Mouse (Mus musculus): ENCODE measurements around the gene Cks1b. TPM values are rescaled to one million over a fixed set of nuclear protein-coding genes. Genes with fewer than 3 reads are reported as not detected.

The Cks1b gene
- total and polyA plus RNA-seq, 2 experiments from 2014 or later = 24.5 to 93.9 TPM

DNA sequence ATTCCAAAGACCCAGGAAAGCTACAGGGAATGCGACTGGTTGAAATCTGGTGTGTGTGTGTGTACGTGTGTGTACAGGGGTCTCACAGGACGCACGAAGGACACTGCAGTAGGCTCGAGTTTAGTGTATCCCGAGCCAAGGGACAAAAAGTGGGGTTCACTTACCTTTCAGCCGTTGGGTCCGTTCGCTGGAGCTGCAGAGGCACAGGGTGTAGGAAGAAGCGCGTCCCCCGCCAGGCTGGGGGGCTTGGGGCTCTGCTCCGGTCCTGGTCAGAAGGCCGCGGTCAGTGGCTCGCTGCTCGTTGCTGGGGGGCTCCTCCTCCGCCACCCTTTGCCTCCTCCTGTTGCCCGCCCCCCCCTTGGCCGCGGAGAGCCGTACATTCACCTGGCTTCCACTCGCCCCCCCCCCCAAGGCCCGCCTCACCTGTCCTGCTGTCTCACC, 25.3 kb downstream of the Cks1b start:
- no peak for ATAC-seq
- DNase-seq = no peak
- Histone ChIP-seq H3K4me1 (ENCODE audit: insufficient read depth) (peaks cover 27% of the 10 kb centered on the region), H3K27me3 (ENCODE audit: insufficient read depth, low read length) (peaks cover 8% of the 10 kb centered on the region; the same call in 1 of the 2 replicates), H3K9me3 (ENCODE audit: low read length) (no peaks in the 10 kb centered on the region), H3K27ac (ENCODE audit: low read depth, low read length) (no peak overlapping the region), H3K4me3 (ENCODE audit: low read depth, low read length) (peak overlapping the region; percentile 38), H3K4me2 (ENCODE audit: low read depth) (peak overlapping the region; percentile 96), H3K9ac (peak overlapping the region; percentile 10; the same call in 1 of the 2 replicates), H3K36me3 (ENCODE audit: insufficient read depth) (no peaks in the 10 kb centered on the region)
- no peak for TF ChIP-seq CTCF (IDR thresholded peaks at IDR 0.05; ENCODE audit: low read depth)
- 0% methylated on average over 22 of the region's 24 CpGs for WGBS

DNA sequence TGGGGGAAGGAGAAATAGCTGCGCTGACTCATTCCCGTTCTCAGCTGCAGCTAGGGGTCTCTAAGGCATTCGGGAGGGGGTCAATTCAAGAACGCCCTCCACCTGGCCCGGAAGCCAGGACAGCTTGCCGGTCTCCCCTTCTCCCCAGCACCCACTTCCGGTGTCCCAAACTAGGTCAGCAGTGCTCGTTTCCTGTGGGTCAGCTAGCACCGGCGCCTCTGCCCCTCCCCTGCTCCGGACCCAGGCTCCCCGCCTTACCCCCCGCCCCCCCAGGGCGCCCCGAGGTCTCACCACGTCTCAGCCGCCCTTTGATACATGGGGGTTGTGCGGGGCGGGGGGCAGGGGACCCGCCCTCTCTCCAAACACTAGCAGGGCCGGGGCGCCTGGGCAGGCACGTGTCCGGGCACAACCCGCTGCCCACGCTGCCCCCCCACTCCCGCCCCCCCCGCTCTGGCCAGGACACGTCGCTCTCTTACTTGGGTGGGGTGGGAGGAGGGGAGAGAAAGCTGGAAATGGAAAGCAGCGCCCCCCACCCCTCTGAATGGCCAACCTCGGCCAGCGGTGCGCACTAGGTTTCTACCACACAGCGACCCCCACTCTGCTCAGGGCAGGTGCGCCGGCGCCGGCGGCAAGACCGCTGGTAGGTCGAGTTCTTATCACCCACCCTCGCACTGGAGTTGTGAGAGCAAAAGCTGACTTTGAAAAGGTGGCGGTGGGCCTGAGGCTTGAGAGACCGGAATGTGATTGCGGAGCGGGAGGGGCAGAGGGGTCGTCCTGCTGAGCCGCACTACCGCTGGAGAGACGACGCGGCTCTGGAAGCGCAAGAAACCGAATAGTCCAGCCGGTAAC, 26.3 kb downstream of the Cks1b start:
- 3% methylated on average over 54 of the region's 56 CpGs for WGBS
- no peak for ATAC-seq
- Histone ChIP-seq H3K4me3 (ENCODE audit: low read depth, low read length) (peak overlapping the region; percentile 38), H3K27ac (ENCODE audit: low read depth, low read length) (no peak overlapping the region), H3K36me3 (ENCODE audit: insufficient read depth) (no peaks in the 10 kb centered on the region), H3K4me1 (ENCODE audit: insufficient read depth) (peaks cover 27% of the 10 kb centered on the region), H3K27me3 (ENCODE audit: insufficient read depth, low read length) (peaks cover 8% of the 10 kb centered on the region; the same call in 1 of the 2 replicates), H3K4me2 (ENCODE audit: low read depth) (peak overlapping the region; percentile 96), H3K9ac (peak overlapping the region; percentile 44), H3K9me3 (ENCODE audit: low read length) (no peaks in the 10 kb centered on the region)
- DNase-seq = no peak
- no peak for TF ChIP-seq CTCF (IDR thresholded peaks at IDR 0.05; ENCODE audit: low read depth)

DNA sequence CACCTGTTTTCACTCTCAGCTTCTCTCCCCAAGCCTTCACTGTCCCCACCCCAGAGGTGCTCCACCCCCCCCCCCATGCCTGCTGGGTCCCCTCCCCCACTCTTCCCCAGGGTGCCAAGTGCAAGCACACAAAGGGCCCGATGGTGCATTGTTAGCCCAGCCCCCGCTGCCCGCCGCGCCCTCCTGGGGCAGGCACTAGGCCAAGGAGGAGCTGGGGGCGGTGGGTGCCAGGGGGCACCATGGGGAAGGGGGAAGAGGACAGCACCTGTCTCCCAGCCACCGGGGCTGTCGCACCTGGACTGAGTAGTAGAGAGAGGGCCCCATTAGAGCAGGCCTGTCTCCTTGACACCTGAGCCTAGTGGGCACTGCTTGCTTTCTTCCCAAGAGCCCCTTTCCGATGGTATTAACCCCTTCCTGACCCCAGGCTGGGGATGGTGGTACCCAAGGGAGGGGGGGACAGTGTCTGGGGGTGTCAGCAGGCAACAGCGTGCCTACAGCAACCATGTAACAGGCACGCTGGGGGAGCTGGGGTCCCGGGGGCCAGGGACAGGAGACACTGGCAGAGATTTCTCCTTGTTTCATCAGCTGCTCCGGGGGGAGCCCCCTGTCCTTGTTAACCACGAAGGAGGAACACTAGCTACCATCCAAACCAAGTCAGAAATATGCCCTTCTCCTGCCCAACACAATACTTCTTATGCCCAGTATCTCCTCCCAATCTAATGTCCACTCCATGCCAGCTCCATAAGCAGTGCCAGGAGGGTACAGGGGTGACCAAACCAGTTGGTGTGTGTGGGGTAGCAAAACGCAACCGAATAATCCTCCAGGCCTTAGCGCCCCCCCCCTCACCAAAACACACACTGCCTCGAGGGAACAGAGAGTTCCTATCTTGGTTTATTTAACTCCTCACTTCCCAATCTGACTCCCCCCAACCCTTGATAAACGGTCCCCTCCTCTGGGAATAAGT, 27.2 kb downstream of the Cks1b start:
- 14% methylated on average over 19 of the region's 19 CpGs for whole genome bisulfite sequencing
- H3K9ac ChIP-seq = peak overlapping the region; percentile 44
- peak overlapping the region; percentile 96 for H3K4me2 ChIP-seq (ENCODE audit: low read depth)
- H3K9me3 ChIP-seq (ENCODE audit: low read length) = no peaks in the 10 kb centered on the region
- peaks cover 27% of the 10 kb centered on the region for H3K4me1 ChIP-seq (ENCODE audit: insufficient read depth)
- peaks cover 8% of the 10 kb centered on the region; the same call in 1 of the 2 replicates for H3K27me3 ChIP-seq (ENCODE audit: insufficient read depth, low read length)
- peak overlapping the region; percentile 38 for H3K4me3 ChIP-seq (ENCODE audit: low read depth, low read length)
- TF ChIP-seq CTCF (IDR thresholded peaks at IDR 0.05; ENCODE audit: low read depth) = no peak
- ATAC-seq = no peak
- no peaks in the 10 kb centered on the region for H3K36me3 ChIP-seq (ENCODE audit: insufficient read depth)
- no peak for DNase-seq
- H3K27ac ChIP-seq (ENCODE audit: low read depth, low read length) = no peak overlapping the region

DNA sequence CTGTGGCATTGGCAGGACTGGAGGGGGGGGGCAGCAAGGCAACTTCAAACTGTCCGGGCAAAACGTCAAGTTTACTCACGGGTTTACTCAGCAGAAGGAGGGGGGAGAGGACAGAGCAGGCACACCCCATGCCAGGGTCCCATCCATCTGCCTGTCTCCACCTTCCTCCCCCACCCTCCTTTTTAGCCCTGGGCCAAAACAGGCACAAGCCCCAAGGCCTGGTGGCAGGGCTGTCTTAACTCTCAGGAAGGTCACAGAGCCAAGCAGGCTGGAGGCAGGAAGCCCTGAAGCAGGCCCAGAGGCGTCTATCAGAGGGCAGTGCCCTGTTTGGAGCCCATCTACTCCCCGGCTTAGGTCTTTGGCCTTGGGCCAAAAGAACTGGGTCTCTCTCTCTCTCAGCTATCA, 28.1 kb downstream of the Cks1b start:
- no peak for DNase-seq
- peaks cover 27% of the 10 kb centered on the region for H3K4me1 ChIP-seq (ENCODE audit: insufficient read depth)
- H3K4me2 ChIP-seq (ENCODE audit: low read depth) = no peak overlapping the region
- no peak for TF ChIP-seq CTCF (IDR thresholded peaks at IDR 0.05; ENCODE audit: low read depth)
- H3K9me3 ChIP-seq (ENCODE audit: low read length) = no peaks in the 10 kb centered on the region
- peaks cover 3% of the 10 kb centered on the region; the same call in 1 of the 2 replicates for H3K27me3 ChIP-seq (ENCODE audit: insufficient read depth, low read length)
- ATAC-seq = no peak
- no peaks in the 10 kb centered on the region for H3K36me3 ChIP-seq (ENCODE audit: insufficient read depth)
- no peak overlapping the region for H3K9ac ChIP-seq
- WGBS = 40% methylated on average over 5 of the region's 5 CpGs
- H3K4me3 ChIP-seq (ENCODE audit: low read depth, low read length) = no peak overlapping the region
- no peak overlapping the region for H3K27ac ChIP-seq (ENCODE audit: low read depth, low read length)

DNA sequence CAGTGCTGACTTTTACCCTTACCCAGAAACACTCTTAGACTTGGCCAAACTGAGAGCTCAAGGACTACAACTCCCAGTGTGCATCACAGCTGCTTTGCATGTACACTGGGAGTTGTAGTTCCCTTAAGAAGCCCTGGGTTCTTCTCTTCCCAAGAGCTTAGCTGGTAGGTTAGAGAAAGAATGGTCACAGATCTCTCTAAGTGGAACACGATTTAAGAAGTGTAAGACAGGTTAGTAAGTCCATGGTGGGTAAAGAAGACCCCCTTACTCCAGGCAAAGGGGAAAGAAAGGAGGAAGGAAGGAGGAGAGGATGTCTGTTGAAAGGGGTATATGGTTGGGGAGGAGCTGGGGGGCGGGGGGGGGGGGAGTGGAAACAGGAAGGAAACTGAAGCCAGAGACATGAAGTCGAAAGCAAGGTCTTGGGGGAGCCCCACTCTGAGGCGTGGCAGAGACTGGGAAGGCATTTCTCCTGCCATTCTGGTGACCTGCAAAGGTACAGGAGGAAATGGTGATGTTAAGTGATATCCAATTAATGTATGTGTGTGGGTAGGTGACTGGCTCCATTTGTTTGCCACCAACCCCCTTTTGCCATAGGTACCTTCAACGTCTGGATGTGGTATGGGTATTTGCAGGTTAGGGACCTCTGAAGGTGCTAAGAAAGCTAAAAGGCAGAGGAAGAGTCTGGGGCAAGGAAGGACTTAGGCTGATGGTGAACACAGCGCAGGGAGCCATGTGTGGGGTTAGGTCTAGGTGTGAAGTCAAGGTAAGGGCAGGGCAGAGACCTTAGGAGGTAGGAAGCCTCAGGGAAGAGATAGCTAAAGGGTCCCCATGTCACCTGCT, 29.1 kb downstream of the Cks1b start:
- Histone ChIP-seq H3K9me3 (ENCODE audit: low read length) (no peaks in the 10 kb centered on the region), H3K27ac (ENCODE audit: low read depth, low read length) (no peak overlapping the region), H3K4me3 (ENCODE audit: low read depth, low read length) (no peak overlapping the region), H3K4me2 (ENCODE audit: low read depth) (no peak overlapping the region), H3K27me3 (ENCODE audit: insufficient read depth, low read length) (no peaks in the 10 kb centered on the region; the same call in 1 of the 2 replicates), H3K36me3 (ENCODE audit: insufficient read depth) (no peaks in the 10 kb centered on the region), H3K9ac (no peak overlapping the region), H3K4me1 (ENCODE audit: insufficient read depth) (peaks cover 26% of the 10 kb centered on the region)
- TF ChIP-seq CTCF (IDR thresholded peaks at IDR 0.05; ENCODE audit: low read depth) = no peak
- WGBS = 73% methylated on average over 5 of the region's 6 CpGs
- DNase-seq = peak; percentile 71
- peak; percentile 63 for ATAC-seq
